Mouse (Mus musculus) spleen, postnatal 4 days (tissue): ENCODE measurements around the gene Lyrm9.
"Not testable (repeated sequence)": the region's sequence is repeated elsewhere in the genome, so short reads cannot be mapped to it uniquely, and the experiment has no call there.

Source experiments
- DNase-seq, 2 experiments: peaks; one replicate each; pipeline ENCODE4 v3.0.0; 2022; ENCODE audit warnings: low spot score in 2 of 2

Lyrm9 gene

DNA sequence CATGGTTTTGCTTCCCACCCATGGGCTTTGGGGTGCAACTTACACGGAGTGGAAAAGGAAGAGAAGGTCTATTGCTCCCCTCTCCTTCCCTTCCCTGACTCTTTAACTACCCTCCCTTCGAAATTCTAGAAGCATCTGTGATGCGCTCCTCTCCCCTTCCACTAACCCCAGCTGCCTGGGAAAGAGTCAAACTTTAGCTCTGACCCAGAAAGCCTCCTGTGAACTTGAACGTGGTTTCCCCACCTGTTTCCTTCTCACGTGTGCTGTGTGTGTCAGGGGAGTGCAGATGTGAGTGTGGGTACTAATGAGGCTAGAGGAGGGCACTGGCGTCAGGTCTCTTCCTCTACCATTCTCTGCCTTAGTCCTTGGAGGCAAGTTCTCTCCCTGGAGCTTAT lies 25.5 kb downstream of the Lyrm9 start:
- no peak for DNase-seq

DNA sequence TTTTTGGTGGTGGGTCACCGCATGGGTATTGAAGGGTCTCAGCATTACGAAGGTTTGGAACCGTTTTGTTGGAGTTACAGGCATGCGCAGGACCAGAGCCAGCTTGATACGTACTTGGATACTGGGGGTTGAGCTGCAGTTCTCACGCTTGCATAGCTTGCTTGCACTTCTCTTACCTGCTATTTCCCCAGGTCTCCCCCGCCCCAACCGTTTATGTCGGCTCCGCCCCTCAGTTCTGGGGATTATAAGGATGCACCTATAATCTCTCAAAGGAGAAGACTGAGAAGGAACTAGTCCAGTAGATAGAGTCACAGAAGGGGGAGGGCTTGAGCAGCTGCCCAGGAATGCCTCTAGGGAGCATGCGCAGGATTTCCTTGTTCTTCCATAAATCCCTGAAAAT lies 26.1 kb downstream of the Lyrm9 start:
- no peak for DNase-seq

DNA sequence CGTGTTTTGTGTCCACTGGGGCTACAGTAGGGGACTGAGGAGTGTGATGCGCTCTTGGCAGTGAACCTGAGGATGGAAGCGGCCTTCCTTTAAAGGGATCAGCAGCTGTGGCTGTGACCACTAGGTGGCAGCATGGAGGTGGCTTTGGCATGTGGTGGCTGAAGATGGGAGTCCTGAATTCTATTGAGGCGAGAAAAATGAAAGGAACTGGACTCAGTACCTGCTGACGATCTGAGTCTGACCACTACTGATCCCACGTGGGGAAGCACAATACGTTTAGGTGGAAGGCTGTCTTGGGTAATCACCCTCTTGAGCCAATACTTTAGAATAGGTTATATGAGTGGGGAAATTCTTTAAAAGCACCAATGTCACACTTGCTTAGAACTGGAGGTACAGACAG lies 29.9 kb downstream of the Lyrm9 start:
- peak; percentile 76 to 93 for DNase-seq

DNA sequence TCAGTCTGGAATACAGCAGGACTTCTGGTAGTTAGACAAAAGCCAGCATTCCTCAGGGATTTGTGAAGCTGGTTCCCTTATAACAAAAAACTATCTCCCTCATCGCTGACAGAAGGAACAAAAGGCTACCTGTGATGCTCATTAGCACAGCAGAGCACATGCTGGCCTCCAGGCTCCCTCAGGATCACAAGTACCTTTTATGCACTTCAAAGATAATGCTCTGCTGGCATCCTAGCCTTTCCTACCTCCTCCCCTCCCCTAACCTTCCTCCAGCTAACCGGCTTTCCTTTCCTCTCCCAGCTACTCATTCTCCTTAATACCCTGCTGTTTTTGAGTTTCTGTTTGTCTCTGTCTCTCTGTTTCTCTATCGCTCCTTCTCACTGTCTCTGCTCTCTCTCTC lies 31.2 kb downstream of the Lyrm9 start:
- no peak for DNase-seq

DNA sequence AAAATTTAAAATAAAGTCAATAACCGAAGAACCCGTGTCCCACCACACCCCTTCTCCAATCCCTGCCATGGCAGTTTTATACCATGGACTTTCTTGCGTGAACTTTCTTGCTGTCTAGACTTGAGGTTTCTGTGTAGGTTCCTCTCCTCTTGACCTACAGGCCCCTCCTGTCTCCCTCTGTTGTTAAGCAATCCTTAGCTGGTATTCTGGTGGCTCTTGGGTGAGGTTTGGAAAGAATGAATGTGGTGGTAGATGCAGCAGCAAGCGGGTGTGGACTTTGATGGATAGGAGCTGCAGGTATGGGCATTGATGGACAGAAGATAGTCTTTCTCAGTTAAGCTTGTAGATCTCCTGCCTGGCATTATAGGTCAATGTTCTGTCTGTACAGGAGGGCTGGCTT lies 37.5 kb downstream of the Lyrm9 start:
- no peak for DNase-seq

DNA sequence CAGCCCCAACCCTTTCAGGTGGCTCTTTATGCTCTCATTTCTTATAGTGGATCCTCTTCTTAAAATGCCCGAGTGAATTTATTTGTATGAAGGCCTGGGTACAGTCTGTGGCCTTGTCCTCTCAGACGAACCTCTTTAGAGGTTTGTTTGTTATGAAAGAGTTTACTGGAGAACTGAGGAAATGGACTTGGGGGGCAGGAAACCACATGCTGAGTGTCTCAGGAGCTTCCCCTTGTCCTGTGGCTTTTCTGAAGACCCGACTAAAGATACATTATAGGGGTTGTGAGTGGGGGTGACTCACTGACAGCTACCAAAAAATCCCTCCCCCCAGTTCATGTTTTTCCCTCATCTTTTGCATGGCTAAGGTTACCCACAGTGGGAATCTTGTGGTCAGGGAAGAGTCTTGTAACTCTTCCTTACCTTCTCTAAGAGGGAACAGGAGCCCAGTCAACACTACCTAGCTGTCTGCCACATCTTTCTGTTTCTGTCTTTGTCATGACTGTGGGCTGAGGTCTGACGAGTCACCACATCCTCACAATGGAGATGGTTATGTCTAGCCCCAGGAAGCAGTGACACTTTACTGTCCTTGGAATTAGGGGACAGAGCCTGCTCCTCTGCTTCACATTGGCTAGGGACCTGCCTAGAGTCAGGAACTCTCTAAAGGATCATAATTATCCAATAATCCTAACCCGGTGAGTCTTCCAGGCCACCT lies 38.3 kb downstream of the Lyrm9 start:
- no peak for DNase-seq

DNA sequence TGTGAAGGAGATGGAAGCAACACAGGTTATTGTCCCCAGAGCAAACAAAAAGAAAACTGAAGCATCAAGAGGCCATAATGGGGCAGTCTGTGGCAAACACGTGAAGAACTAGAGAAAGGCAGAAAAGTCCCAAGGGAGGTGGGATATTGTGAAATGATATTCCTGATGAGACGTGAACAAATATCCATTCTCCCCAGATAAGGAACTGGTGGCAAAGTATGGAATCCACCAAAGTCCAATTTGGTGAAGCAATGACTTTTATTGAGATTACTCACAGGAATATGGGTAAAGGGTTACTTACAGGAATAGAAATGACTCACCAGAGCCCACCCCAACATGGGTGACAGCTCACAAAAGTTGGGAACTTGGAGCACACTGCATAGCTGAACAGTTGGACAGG lies 38.9 kb downstream of the Lyrm9 start:
- DNase-seq: no peak

DNA sequence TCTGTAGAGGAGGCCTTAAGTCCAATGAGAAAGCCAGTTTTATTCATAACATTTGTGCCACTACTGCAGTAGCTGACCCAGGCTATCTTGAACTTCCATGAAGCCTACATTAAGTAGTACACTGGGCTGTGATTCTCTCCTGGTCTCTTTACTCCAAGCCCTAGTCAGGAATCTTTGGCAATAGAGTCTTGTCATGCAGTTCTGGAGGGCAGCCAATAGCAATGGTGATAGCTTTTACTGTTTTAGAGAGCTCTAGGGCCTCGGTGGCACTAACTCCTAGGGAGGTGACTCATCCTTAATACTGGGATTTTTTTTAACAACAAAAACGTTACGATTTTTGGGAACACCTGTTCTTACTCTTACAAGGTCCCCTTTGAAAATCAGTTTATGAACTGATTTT lies 40.1 kb downstream of the Lyrm9 start:
- DNase-seq: no peak

DNA sequence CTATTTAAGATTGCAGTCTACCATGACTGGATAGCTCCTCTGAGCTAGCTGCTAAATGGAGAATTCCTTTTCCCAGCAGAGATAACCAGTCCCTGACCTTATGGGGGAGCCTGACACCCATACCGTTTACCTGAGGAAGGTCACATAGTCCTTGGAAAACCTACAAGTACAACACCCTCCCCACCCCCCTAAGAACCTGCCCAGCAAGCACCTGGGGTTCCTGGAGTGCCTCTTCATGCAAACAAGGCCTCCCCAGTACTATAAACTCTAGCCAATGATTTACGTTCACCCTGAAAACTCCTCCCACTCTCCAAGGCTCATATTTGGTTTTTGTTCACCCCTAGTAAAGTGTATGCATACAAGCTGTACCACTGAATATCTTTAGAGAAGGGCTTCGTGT lies 41.3 kb downstream of the Lyrm9 start:
- DNase-seq: no peak

DNA sequence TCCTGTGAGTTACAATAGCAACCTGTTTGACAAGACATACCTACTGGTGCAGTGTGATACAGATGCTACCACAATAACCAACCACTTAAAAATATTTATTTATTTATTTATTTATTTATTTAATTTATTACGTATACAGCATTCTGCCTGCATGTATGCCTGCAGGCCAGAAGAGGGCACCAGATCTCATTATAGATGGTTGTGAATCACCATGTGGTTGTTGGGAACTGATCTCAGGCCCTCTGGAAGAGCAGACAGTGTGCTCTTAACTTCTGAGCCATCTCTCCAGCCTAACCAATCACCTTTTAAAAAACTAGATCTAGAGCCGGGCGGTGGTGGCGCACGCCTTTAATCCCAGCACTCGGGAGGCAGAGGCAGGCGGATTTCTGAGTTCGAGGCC lies 42.8 kb downstream of the Lyrm9 start:
- not testable (repeated sequence) for DNase-seq

DNA sequence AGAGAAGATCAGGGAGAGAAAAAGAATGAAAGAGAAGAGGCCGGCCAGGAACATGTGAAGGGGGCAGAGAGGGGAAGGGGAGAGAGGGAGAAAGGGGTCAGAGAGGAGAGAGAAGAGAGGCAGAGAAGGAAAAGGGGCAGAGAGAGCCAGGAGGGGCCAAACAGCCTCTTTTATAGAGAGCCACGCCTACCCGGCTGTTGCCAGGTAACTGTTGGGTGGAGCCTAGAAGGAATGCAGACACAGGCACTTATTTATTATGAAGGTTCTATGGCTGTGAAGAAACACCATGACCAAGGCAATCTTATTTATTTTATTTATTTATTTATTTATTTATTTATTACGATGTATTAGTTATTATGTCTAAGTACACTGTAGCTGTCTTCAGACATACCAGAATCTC lies 44.5 kb downstream of the Lyrm9 start:
- no peak for DNase-seq

DNA sequence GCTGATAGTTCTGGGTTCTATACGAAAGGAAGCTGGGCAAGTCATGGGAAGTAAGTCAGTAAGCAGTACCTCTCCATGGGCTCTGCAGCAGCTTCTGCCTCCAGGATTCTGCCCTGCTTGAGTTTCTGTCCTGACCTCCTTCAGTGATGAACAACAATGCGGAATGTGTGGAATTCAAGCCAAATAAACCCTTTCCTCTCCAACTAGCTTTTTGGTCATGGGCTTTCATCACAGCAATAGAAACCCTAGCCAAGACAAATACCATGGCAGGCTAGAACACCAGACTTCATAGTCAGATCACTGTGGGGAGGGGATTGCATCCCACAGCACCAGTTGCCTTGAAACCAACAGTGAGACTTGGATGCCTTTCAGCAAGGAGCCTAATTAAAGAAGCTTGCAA lies 46.4 kb downstream of the Lyrm9 start:
- DNase-seq: no peak

DNA sequence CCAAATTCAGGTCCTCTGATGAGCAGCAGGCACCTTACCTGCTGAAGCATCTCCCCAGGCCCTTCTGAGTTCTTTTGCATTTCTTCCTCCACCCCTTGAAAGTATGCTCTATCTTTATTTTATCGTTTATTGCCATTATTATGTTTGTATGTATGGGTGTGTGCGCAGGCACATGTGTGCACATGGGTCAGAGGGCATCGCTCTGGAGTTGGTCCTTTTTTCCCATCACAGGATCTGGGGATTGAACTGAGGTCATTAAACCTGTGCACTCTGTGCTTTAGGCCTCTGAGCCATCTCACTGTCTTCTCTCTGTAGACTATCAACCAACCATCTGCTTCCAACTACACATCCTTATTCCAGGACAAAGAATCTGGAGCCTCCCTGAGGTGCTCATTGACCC lies 53.3 kb downstream of the Lyrm9 start:
- no peak for DNase-seq

DNA sequence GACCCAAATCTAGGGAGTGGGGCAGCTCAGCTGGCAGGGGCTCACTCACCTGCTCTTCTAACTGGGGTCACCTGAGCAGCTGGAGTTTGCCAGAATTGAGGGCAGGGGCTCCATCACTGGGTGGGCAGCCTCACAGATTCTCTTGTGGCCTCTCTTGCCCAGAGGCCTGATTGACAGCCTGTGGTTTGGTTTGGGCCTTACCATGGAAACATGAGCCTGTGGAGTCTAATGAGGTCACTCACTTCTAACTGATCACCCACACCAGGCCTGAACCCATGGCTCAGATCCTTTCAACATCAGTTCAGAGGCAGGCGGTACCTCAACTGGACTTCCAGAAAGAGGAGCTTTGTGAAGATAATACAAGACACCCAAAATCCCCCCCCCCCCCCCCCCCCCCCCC lies 60.3 kb downstream of the Lyrm9 start:
- no peak for DNase-seq

DNA sequence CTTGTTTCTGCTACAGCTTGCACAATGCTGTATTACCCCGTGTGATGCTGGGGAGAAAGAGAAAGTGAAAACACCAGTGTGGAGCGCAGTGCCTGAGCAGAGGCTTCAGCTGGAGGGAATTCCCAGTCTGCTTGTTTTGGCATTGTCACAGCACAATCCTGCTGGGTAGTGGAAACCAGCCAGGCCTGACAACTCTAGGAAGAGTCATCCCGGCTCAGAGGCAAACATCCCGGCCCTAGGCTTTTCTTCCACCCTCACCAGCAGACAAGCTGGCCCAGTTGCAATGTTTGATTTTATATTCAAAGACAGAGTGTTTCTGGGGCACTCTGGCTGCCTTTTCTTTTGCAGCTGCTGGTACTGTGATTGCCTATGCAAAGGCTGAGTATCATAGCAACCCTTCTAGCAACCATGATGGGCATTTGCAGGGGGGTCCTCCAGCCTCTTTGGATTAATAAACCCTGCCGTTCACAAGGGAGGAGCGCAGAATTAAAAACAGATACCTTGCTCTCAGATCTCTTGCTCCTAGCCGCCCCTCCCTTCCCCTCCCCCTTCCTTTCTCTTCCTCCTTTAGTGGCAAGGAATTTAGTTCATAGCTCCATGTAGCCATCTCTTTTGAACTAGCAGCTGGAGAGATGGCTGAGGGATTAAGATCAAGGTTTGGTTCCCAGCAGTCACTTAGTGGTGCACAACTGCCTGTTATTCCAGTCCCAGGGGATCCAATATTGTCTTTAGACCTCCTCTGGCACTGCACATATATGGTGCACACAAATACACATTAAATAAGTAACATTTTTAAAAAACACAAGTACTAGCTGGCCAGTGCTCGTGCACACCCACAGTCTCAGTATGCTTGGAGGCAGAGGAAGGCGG lies 61.0 kb downstream of the Lyrm9 start:
- no peak for DNase-seq

DNA sequence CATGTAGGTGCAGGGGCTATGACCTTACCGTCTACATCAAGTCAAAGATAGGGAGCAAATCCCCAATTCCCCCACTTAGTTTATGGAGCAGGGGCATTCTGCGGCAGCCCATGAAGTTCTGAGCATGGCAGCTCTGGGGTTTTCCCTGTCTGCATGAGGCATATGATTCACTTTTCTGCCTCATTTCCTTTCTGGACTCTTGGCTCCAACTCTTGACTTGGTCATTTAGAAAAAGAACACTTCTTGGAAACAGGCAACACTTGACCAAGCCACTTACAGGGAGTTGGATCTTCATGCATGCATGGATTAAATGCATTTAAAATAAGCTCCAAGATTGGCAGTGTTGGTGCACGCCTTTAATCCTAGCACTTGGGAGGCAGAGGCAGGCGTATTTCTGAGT lies 62.8 kb downstream of the Lyrm9 start:
- DNase-seq: no peak
